Mouse (Mus musculus): ENCODE results near the gene Rabep1. TPM values are rescaled to one million over a fixed set of nuclear protein-coding genes. Genes with fewer than 3 reads are reported as not detected.

The Rabep1 gene
- polyA plus RNA-seq, 1 experiment from 2014 or later, result 80.3 TPM

DNA sequence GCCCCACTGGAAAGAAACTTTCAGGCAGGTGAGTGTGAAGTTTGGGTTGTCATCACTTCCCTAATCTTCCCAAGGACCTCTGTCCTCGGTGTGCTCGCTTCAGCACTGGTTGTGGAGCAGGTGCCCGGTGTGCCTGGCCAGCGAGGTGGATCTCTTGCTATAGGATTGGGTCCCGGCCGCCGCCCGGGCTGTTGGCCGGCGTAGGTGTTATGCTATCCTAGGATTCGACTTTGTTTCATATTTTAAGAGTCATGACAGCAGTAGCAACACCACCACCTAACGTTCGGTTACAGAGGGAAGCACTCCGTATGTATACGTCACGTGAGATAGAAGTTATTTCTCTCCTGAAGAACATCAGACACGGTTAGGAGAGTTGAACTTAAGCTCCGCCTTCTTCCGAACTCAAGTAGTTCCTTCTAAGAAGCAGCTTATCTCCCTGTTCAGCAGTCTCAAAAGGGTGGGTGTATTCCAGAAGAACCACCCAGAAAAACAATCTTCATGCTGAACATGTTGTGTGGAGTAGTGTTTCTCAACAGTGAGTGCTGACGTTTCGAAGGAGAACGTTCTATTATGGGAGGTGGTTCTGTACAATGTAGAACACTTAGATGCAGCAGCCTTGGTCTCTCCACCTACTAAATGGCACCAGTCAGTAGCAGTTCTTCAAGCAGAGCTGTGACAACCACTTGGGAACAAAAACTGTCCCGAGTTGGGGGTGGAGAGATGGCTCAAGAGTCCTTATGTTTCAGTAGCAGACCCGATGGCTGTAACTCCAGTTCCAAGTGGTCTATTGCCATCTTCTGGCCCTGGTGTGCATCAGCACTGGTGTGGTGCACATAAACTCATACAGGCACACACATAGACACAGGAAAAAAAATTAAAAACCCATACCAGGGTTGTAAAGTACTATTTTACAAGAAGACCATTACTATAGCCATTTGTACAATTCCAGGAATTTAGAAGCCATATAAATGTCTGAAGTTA, 126.3 kb downstream of the Rabep1 start:
- ATAC-seq (ENCODE audit: low read depth), result no peak; the same call in 1 of the 2 replicates
- H3K4me3 ChIP-seq, result peak overlapping the region; percentile 94
- 18% methylated on average over 24 of the region's 24 CpGs for WGBS
- no peaks in the 10 kb centered on the region for H3K9me3 ChIP-seq
- peaks cover 26% of the 10 kb centered on the region for H3K4me1 ChIP-seq (replicated peaks)
- H3K27me3 ChIP-seq, result no peaks in the 10 kb centered on the region
- peak overlapping the region; percentile 75 for H3K4me2 ChIP-seq
- H3K36me3 ChIP-seq, result peaks cover 38% of the 10 kb centered on the region
- H3K9ac ChIP-seq, result peak overlapping the region; percentile 78
- peak overlapping the region; percentile 90 for H3K27ac ChIP-seq (replicated peaks)

DNA sequence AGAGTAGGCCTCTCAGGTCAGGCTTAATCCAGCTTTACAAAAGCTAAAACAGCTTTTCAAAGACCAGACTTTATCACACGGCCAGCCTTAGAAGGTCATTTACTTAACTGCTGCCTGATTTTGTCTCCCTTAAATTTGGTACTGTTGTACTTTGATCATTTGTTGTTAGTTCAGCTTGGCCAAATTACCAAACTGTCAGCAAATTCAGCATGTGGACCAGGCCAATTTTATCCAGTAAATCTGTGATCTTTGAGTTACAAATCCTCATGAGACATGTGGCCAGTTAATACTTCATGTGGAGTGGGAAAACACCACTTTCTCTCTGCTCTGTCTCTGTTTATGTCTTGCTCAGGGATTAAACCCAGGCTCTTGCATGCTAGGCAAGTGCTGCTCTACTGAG, 128.0 kb downstream of the Rabep1 start:
- Histone ChIP-seq H3K9ac (no peak overlapping the region), H3K4me1 (replicated peaks) (peaks cover 23% of the 10 kb centered on the region), H3K4me2 (no peak overlapping the region), H3K27me3 (no peaks in the 10 kb centered on the region), H3K36me3 (peaks cover 47% of the 10 kb centered on the region), H3K9me3 (no peaks in the 10 kb centered on the region), H3K4me3 (no peak overlapping the region), H3K27ac (replicated peaks) (no peak overlapping the region)
- 72% methylated on average over 1 of the region's 1 CpGs for WGBS
- ATAC-seq (ENCODE audit: low read depth), result no peak

DNA sequence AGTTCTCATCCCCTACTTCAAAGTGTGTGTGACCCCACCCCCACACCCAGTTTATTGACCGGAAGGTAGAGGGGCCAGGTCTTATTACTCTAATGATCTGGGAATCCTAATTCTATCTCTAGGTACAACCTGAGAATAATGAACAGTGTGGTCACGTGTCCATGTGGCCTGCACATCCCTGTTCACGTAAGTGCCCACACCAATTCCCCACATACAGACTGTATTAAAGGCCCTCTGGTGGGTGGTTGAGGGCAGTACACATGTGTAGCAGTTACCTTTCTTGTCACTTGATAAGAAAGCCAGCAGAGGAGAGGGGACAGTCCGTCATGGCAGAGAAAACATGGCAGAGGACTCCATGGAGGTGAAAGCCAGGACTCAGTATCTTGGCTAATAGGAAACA, 129.4 kb downstream of the Rabep1 start:
- Histone ChIP-seq H3K9ac (no peak overlapping the region), H3K4me2 (no peak overlapping the region), H3K4me1 (replicated peaks) (peaks cover 10% of the 10 kb centered on the region), H3K36me3 (peaks cover 61% of the 10 kb centered on the region), H3K27me3 (no peaks in the 10 kb centered on the region), H3K4me3 (no peak overlapping the region), H3K27ac (replicated peaks) (no peak overlapping the region), H3K9me3 (no peaks in the 10 kb centered on the region)
- 74% methylated on average over 4 of the region's 4 CpGs for WGBS
- no peak for ATAC-seq (ENCODE audit: low read depth)

DNA sequence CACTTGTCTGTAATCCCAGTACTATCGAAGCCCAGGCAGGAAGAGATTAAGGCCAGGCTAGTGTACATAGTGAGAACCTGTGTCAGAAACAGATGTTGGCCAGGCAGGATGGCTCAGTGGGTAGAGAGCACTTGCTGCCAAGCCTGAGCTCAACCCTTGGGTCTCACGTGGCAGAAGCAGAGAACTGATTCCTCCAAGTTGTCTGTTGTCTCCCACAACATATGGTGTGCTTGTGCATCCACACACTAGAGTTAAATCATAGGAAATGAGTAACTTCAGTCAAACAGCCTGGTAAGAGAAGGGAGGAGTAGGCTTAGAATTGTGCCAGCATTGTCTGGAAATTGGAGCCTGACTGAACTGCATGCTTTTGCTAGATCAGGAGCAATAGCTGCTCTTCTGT, 130.6 kb downstream of the Rabep1 start:
- H3K4me2 ChIP-seq, result no peak overlapping the region
- H3K27me3 ChIP-seq, result no peaks in the 10 kb centered on the region
- peaks cover 7% of the 10 kb centered on the region for H3K4me1 ChIP-seq (replicated peaks)
- peaks cover 73% of the 10 kb centered on the region for H3K36me3 ChIP-seq
- 87% methylated on average over 2 of the region's 2 CpGs for WGBS
- no peak overlapping the region for H3K4me3 ChIP-seq
- no peaks in the 10 kb centered on the region for H3K9me3 ChIP-seq
- H3K27ac ChIP-seq (replicated peaks), result no peak overlapping the region
- no peak for ATAC-seq (ENCODE audit: low read depth)
- no peak overlapping the region for H3K9ac ChIP-seq

DNA sequence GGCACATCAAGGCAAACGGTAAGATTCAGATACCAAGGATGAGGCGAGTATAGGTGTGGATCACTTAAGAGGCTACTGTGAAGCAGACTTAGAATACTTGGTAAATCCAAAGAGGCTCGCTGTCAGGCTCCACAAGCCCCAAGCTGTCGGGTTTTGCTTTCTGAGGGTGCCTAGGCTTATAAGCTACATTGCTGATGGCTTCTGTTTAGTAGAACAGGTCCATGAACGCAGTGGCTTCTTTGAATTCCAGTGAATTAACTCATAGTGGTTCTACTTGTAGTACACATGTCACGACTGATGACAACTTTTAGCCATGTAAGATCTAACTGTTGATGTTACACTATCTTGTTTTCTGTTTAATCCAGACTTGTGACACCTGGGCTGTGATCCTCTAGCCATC, 132.7 kb downstream of the Rabep1 start:
- H3K9me3 ChIP-seq, result no peaks in the 10 kb centered on the region
- no peaks in the 10 kb centered on the region for H3K27me3 ChIP-seq
- H3K9ac ChIP-seq, result no peak overlapping the region
- WGBS, result 87% methylated on average over 6 of the region's 6 CpGs
- ATAC-seq (ENCODE audit: low read depth), result no peak
- H3K4me1 ChIP-seq (replicated peaks), result peaks cover 14% of the 10 kb centered on the region
- H3K27ac ChIP-seq (replicated peaks), result no peak overlapping the region
- peaks cover 84% of the 10 kb centered on the region for H3K36me3 ChIP-seq
- H3K4me2 ChIP-seq, result no peak overlapping the region
- no peak overlapping the region for H3K4me3 ChIP-seq

DNA sequence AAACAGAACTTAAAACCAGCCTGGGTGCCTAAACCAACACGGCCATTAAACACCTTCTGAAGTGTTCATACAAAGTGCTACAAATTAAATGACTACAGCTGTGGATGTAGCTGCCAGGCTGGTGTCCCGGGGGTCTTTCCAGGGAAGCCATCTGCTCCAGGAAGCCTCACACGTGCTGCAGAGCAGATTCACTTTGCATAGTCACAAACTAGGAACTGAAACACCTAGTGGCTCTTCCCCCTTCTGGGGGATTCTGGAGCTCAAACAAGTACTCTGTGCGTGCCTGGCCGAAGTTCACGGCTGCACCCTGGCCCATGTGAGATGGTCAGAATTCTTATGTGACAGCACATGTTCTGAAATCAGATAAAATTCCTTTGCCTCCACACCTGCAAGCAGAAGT, 135.7 kb downstream of the Rabep1 start:
- Histone ChIP-seq H3K36me3 (peaks cover 68% of the 10 kb centered on the region), H3K9me3 (no peaks in the 10 kb centered on the region), H3K27ac (replicated peaks) (no peak overlapping the region), H3K9ac (no peak overlapping the region), H3K4me1 (replicated peaks) (peaks cover 14% of the 10 kb centered on the region), H3K4me2 (no peak overlapping the region), H3K4me3 (no peak overlapping the region), H3K27me3 (no peaks in the 10 kb centered on the region)
- no peak for ATAC-seq (ENCODE audit: low read depth)
- WGBS, result 85% methylated on average over 6 of the region's 6 CpGs

DNA sequence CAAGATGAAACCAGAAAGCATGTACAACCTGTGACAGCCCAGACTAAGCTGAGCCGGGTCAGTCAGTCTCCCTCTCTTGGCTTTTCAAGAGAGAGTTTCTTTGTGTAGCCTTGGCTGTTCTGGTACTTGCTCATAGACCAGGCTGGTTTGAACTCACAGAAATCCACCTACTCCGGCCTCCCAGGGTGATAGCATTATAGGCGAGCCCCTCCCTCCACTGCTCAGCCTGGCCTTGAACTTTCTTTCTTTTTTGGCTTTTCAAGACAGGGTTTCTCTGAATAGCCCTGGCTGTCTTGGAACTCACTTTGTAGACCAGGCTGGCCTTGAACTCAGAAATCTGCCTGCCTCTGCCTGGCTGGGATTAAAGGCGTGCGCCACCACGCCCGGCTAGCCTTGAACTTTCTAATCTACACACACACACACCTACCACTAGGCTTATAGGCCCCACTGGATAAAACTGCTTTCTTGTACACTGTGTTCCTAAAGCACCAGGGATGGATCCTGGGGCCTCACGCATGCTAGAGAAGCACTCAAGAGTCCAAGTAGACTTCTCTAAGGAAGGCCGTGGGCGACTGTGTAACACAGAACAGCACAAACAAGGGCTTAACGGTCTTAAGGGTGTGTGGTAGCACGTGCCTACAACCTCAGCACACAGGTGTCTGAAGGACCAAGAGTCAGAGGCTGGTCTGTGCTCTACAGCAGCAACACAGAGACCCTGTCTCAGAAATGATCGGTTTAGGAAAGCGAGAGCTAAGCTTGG, 136.4 kb downstream of the Rabep1 start:
- 96% methylated on average over 14 of the region's 14 CpGs for WGBS
- Histone ChIP-seq H3K4me1 (replicated peaks) (peaks cover 14% of the 10 kb centered on the region), H3K27ac (replicated peaks) (no peak overlapping the region), H3K9me3 (no peaks in the 10 kb centered on the region), H3K36me3 (peaks cover 68% of the 10 kb centered on the region), H3K4me3 (0 out of 2 replicates have a peak overlapping the region, but pooled peaks have one; percentile 87), H3K4me2 (0 out of 2 replicates have a peak overlapping the region, but pooled peaks have one; percentile 16), H3K9ac (0 out of 2 replicates have a peak overlapping the region, but pooled peaks have one; percentile 85), H3K27me3 (no peaks in the 10 kb centered on the region)
- ATAC-seq (ENCODE audit: low read depth), result no peak

DNA sequence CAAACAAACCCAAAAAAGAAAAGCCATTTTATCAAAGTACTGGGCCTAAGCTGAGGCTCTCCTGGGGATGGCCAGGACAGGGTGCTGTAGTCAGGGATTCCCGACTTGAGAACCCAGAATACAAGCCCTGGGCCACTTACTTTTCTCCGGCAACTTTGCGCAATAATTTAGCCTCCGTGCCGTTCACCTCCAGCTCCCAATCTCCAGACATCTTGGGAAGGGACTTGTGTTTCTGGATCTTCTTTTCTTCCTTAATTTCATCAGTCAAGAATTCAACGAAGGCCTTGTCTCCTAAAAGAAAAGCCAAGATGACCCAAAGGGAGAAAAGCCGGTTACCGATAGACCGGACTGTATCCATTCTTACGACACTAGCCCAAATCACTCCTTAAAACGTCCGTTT, 137.5 kb downstream of the Rabep1 start:
- no peaks in the 10 kb centered on the region for H3K9me3 ChIP-seq
- H3K4me3 ChIP-seq, result peak overlapping the region; percentile 87
- H3K4me1 ChIP-seq (replicated peaks), result peaks cover 14% of the 10 kb centered on the region
- no peak for ATAC-seq (ENCODE audit: low read depth)
- H3K9ac ChIP-seq, result peak overlapping the region; percentile 85
- WGBS, result 8% methylated on average over 12 of the region's 12 CpGs
- H3K4me2 ChIP-seq, result peak overlapping the region; percentile 86
- H3K27ac ChIP-seq (replicated peaks), result no peak overlapping the region
- no peaks in the 10 kb centered on the region for H3K27me3 ChIP-seq
- peaks cover 68% of the 10 kb centered on the region for H3K36me3 ChIP-seq

DNA sequence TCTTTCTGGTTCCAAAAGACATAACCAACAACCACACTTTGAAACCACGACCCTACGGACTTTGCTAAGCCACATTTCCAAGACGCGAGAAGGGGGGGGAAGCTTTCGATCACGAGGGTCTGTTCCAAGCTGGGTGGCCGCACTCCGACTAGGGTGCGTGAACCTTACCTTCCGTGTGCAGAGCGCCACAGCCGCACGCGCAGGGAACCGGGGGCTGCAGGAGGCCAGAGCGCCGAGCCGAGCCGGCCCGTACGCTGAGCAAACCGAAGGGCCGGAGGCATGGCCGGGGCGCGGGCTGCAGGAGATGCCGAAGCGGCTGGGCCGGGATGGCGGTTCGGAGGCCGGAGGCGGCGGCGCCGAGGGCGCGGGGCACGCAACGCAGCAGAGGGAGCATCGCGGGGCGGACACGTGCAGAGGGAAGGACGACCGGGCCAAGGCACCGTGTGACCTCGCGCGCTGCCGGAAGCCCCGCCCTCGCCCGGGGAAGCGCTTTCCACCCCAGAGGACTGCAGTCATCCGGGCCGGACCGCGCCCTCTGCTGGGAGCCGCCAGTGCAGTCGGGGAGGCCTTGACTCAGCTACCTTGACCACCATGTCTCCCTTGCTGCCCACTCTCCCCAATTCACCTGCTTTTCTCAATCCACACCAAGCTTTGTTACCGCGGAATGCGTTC, 138.1 kb downstream of the Rabep1 start, which contains the start of gene C1qbp:
Gene C1qbp (minus strand): TSS at position 470 of the 672 bp plus-strand sequence.
- peak; percentile 95 for ATAC-seq (ENCODE audit: low read depth)
- WGBS, result under 1% methylated on average over 64 of the region's 64 CpGs
- Histone ChIP-seq H3K27ac (replicated peaks) (peak within 1 kb of the TSS; percentile 64), H3K4me2 (peak within 1 kb of the TSS; percentile 86), H3K9ac (peak within 1 kb of the TSS; percentile 85), H3K4me1 (replicated peaks) (peaks cover 14% of the 10 kb centered on the region), H3K27me3 (no peaks in the 10 kb centered on the region), H3K36me3 (peaks cover 68% of the 10 kb centered on the region), H3K9me3 (no peaks in the 10 kb centered on the region), H3K4me3 (peak within 1 kb of the TSS; percentile 87)

All from neural tube, embryonic 13.5 days (tissue).